Mouse (Mus musculus) ES-E14 (cell line): ENCODE results near the gene Hnrnph2.

Experiments used
- HCFC1 ChIP-seq: IDR thresholded peaks from 2 replicates; pipeline ENCODE4 v1.6.1; 2012; ENCODE audit warnings: low read length, inconsistent platforms, borderline replicate concordance; ENCODE audit not compliant: insufficient read depth
- ZC3H11A ChIP-seq: IDR thresholded peaks from 2 replicates; pipeline ENCODE4 v1.6.1; 2012; ENCODE audit warnings: low read depth, mild to moderate bottlenecking, inconsistent platforms, low read length, borderline replicate concordance
- ZNF384 ChIP-seq: IDR thresholded peaks from 2 replicates; pipeline ENCODE4 v1.6.1; 2012; ENCODE audit warnings: low read depth, low read length, inconsistent platforms

- TF ChIP-seq HCFC1 (no peak), ZNF384 (no peak), ZC3H11A (no peak)
These were observed 31.7 kb downstream of the Hnrnph2 start for GRCm38 (mm10) chrX:134632710-134633109.
